In genomic region chr10:66943875-66944274, GRCm38 (mm10) we compare ENCODE assay signal across 9 mouse cellular contexts.
DNase-seq lines count a peak whose midpoint lies in the region; ATAC-seq and TF ChIP-seq lines count a peak whose summit lies in the region.
"Had no signal": no experiment of that assay in that cellular context is flagged by ENCODE, and none has a peak within 500 bp of the region (broad histone marks: within the 10 kb centered on the region; RNA-seq: fewer than 3 reads in every experiment).

No protein-coding gene starts in this region.

- ATAC-seq in kidney, embryonic 15.5 days (replicated peaks; ENCODE audit: low FRiP score) = no peak
- peak; percentile 75 for ATAC-seq in lung, postnatal 0 days
- ATAC-seq: midbrain, embryonic 15.5 days had no signal

- H3K27ac ChIP-seq in kidney, embryonic 15.5 days = 0 out of 2 replicates have a peak overlapping the region, but pooled peaks have one; percentile 32
- no peak overlapping the region for H3K27ac ChIP-seq in lung, postnatal 0 days (ENCODE audit: low read length)
- H3K27ac ChIP-seq: midbrain, embryonic 15.5 days had no signal

- no peak overlapping the region for H3K9ac ChIP-seq in kidney, embryonic 15.5 days
- H3K9ac ChIP-seq in lung, postnatal 0 days (replicated peaks; ENCODE audit: low read depth) = no peak overlapping the region
- H3K9ac ChIP-seq: midbrain, embryonic 15.5 days had no signal

- no peaks in the 10 kb centered on the region for H3K36me3 ChIP-seq in kidney, embryonic 15.5 days
- H3K36me3 ChIP-seq in lung, postnatal 0 days (ENCODE audit: insufficient read depth, low read length) = no peaks in the 10 kb centered on the region
- H3K36me3 ChIP-seq: midbrain, embryonic 15.5 days had no signal

- 60% methylated on average over 5 of the region's 5 CpGs for WGBS in kidney, embryonic 15.5 days
- 39% methylated on average over 5 of the region's 5 CpGs for WGBS in lung, postnatal 0 days

- 0 out of 2 replicates have a peak, but pooled peaks cover 3% of the 10 kb centered on the region for H3K4me1 ChIP-seq in kidney, embryonic 15.5 days
- H3K4me1 ChIP-seq in lung, postnatal 0 days (ENCODE audit: insufficient read depth, low read depth, low read length) = no peaks in the 10 kb centered on the region
- H3K4me1 ChIP-seq: midbrain, embryonic 15.5 days had no signal

- no peaks in the 10 kb centered on the region for H3K27me3 ChIP-seq in kidney, embryonic 15.5 days
- no peaks in the 10 kb centered on the region for H3K27me3 ChIP-seq in lung, postnatal 0 days (replicated peaks; ENCODE audit: insufficient read depth, low read length)
- H3K27me3 ChIP-seq: midbrain, embryonic 15.5 days had no signal

- TF ChIP-seq EP300 in lung, postnatal 0 days (IDR thresholded peaks at IDR 0.05) = no peak

- no peak overlapping the region for H3K4me3 ChIP-seq in kidney, embryonic 15.5 days (replicated peaks)
- H3K4me3 ChIP-seq in lung, postnatal 0 days (ENCODE audit: low read depth, low read length) = no peak overlapping the region
- H3K4me3 ChIP-seq: midbrain, embryonic 15.5 days had no signal

- TF ChIP-seq CTCF in lung, postnatal 0 days (IDR thresholded peaks at IDR 0.05) = no peak

- peak; percentile 51 for DNase-seq in adrenal gland, postnatal 14 days
- DNase-seq in adrenal gland, postnatal 4 days (ENCODE audit: low spot score in 2 of 2) = no peak
- DNase-seq in kidney, adult 11 months = no peak
- DNase-seq in gastrocnemius, postnatal 25 days = peak; percentile 54
- DNase-seq in lung, postnatal 0 days (ENCODE audit: low spot score) = peak; percentile 65
- DNase-seq in right cerebral cortex, postnatal 4 days = no peak
- DNase-seq in urinary bladder, postnatal 36 days (ENCODE audit: low spot score in 2 of 2) = no peak

- H3K9me3 ChIP-seq in kidney, embryonic 15.5 days (replicated peaks) = no peaks in the 10 kb centered on the region
- H3K9me3 ChIP-seq in lung, postnatal 0 days (ENCODE audit: low read length) = no peaks in the 10 kb centered on the region
- H3K9me3 ChIP-seq: midbrain, embryonic 15.5 days had no signal

- H3K4me2 ChIP-seq in kidney, embryonic 15.5 days = no peak overlapping the region
- H3K4me2 ChIP-seq in lung, postnatal 0 days (replicated peaks; ENCODE audit: low read depth, low read length) = no peak overlapping the region
- H3K4me2 ChIP-seq: midbrain, embryonic 15.5 days had no signal

Comparison
In these comparisons a context has a peak if more than half of its experiments do, and no peak if none do; other contexts are left out.
1. DNase-seq: peak in adrenal gland, postnatal 14 days (single experiment), gastrocnemius, postnatal 25 days (single experiment) and lung, postnatal 0 days (single experiment); none in adrenal gland, postnatal 4 days (0 of 2), kidney, adult 11 months (single experiment), right cerebral cortex, postnatal 4 days (single experiment) and urinary bladder, postnatal 36 days (0 of 2).